Mouse (Mus musculus) limb, embryonic 12.5 days (tissue): ENCODE measurements around the gene Trpv2. TPM values are rescaled to one million over a fixed set of nuclear protein-coding genes. Genes with fewer than 3 reads are reported as not detected.

Source experiments
- polyA plus RNA-seq: library from polyadenylated mRNA; unstranded; fragments of >200 nt; fragmentation: Nextera tagmentation; extraction: Ambion mirVana; gene quantifications from 2 replicates; pipeline ENCODE4 v1.2.1, GENCODE M21; 2016

The Trpv2 gene
- polyA plus RNA-seq, 1 experiment from 2014 or later = 1.2 TPM

Other genes with a start within 250 kb of the Trpv2 start
- gene Pigl, start 116.0 kb upstream of the Trpv2 start, polyA plus RNA-seq = 9.5 and 12.0 TPM in 2 replicates
- 187 and 193 TPM in 2 replicates for gene Ncor1, start 115.9 kb upstream of the Trpv2 start, polyA plus RNA-seq
- gene Cenpv, start 35.2 kb upstream of the Trpv2 start, polyA plus RNA-seq = 44.5 and 47.9 TPM in 2 replicates
- gene Ubb, start 23.3 kb upstream of the Trpv2 start, polyA plus RNA-seq = 3,589 and 3,648 TPM in 2 replicates
- gene Lrrc75a, start 74.0 kb downstream of the Trpv2 start, polyA plus RNA-seq = 19.2 and 23.2 TPM in 2 replicates
- 59.9 and 61.2 TPM in 2 replicates for gene Mmgt2, start 74.2 kb downstream of the Trpv2 start, polyA plus RNA-seq
- 16.0 and 16.3 TPM in 2 replicates for gene Zfp287, start 157.4 kb downstream of the Trpv2 start, polyA plus RNA-seq
- not detected in 2 replicates for gene Gm10428, start 178.6 kb downstream of the Trpv2 start, polyA plus RNA-seq
- gene Zfp286, start 215.0 kb downstream of the Trpv2 start, polyA plus RNA-seq = 37.5 and 42.7 TPM in 2 replicates
- 8.3 and 10.1 TPM in 2 replicates for gene Trim16, start 245.7 kb downstream of the Trpv2 start, polyA plus RNA-seq